ENCODE assay signal across 23 mouse cellular contexts in genomic region chr6:30259271-30259670, GRCm38 (mm10).
"Had no signal": no experiment of that assay in that cellular context is flagged by ENCODE, and none has a peak within 500 bp of the region (broad histone marks: within the 10 kb centered on the region; RNA-seq: fewer than 3 reads in every experiment).

No protein-coding gene starts in this region.

- H3K27ac ChIP-seq: heart, adult 2 months; heart, embryonic 13.5 days; heart, embryonic 15.5 days; hindbrain, embryonic 13.5 days; hindbrain, embryonic 15.5 days; hindbrain, postnatal 0 days; kidney, embryonic 15.5 days; kidney, postnatal 0 days; layer of hippocampus, adult 2 months; limb, embryonic 12.5 days; liver, embryonic 12.5 days; liver, embryonic 14.5 days had no signal

- DNase-seq: gastrocnemius, postnatal 25 days; heart, adult 11 months; heart, adult 2 months; heart, postnatal 14 days; heart, postnatal 36 days; kidney, adult 11 months; kidney, adult 2 months; kidney, adult 9 months; kidney, postnatal 25 days; kidney, postnatal 4 days; left cerebral cortex, postnatal 4 days had no signal

- ATAC-seq: hindbrain, postnatal 0 days; intestine, embryonic 16.5 days; liver, embryonic 12.5 days had no signal

- H3K4me3 ChIP-seq: heart, adult 2 months; heart, embryonic 13.5 days; heart, embryonic 15.5 days; hindbrain, embryonic 13.5 days; hindbrain, embryonic 15.5 days; kidney, embryonic 15.5 days; layer of hippocampus, adult 2 months; limb, embryonic 12.5 days; liver, embryonic 12.5 days had no signal
